In the genomic region with DNA sequence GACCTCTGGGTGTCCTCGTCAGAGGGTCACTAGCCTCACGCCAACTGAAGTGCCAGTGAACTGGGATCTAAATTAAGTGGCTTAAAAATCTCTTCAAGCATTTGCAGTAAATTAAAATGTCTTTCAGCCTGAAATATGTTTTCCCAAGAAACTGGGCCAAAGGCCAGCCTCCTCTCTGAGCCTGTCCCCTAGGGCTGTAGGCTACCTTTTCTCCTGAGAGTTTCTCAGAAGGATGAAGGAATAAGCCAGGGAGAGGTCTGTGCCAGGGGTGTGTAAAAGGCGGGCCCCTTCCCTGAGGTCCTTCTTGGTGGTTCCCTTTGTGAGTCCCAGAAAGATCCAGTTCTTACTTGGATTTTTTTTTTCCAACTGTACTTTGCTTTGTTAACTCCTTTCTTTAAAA, we compare ENCODE assay signal across 15 mouse cellular contexts.
"Had no signal": no experiment of that assay in that cellular context is flagged by ENCODE, and none has a peak within 500 bp of the region (broad histone marks: within the 10 kb centered on the region; RNA-seq: fewer than 3 reads in every experiment).

No protein-coding gene starts in this region.

- ATAC-seq: midbrain, embryonic 16.5 days had no signal

- H3K9me3 ChIP-seq: midbrain, embryonic 12.5 days; neural tube, embryonic 15.5 days had no signal

- H3K27me3 ChIP-seq: midbrain, embryonic 12.5 days; neural tube, embryonic 13.5 days; neural tube, embryonic 15.5 days had no signal

- H3K4me3 ChIP-seq: midbrain, embryonic 10.5 days; midbrain, embryonic 12.5 days; myocyte; neural tube, embryonic 13.5 days; neural tube, embryonic 15.5 days had no signal

- H3K4me1 ChIP-seq: midbrain, embryonic 10.5 days; midbrain, embryonic 12.5 days; neural tube, embryonic 13.5 days; neural tube, embryonic 15.5 days had no signal

- H3K9ac ChIP-seq: lung, embryonic 14.5 days; midbrain, embryonic 12.5 days; neural tube, embryonic 13.5 days; neural tube, embryonic 15.5 days had no signal

- H3K27ac ChIP-seq: midbrain, embryonic 10.5 days; midbrain, embryonic 12.5 days; neural tube, embryonic 13.5 days; neural tube, embryonic 15.5 days had no signal

- DNase-seq: lung, embryonic 14.5 days; lung, postnatal 10 days; lung, postnatal 4 days; midbrain, embryonic 14.5 days; right cerebral cortex, postnatal 14 days; spleen, adult 18-20 months; thymus, adult 2 months; thymus, postnatal 25 days; thymus, postnatal 4 days had no signal

- H3K36me3 ChIP-seq: midbrain, embryonic 10.5 days; midbrain, embryonic 12.5 days; neural tube, embryonic 13.5 days; neural tube, embryonic 15.5 days had no signal

- H3K4me2 ChIP-seq: lung, embryonic 14.5 days; midbrain, embryonic 12.5 days; neural tube, embryonic 13.5 days; neural tube, embryonic 15.5 days had no signal
